Mouse (Mus musculus) liver, adult 2 months (tissue): ENCODE measurements around the gene Specc1.

Experiments
- CTCF ChIP-seq: fragments of 200-500 bp; IDR thresholded peaks from 2 replicates; pipeline ENCODE4 v1.5.1; 2011; ENCODE audit warnings: low read depth, low read length, control low read depth
- POLR2A ChIP-seq: fragments of 200-500 bp; IDR thresholded peaks from 2 replicates; pipeline ENCODE4 v1.6.1; 2011; ENCODE audit warnings: low read length, control low read depth; ENCODE audit not compliant: insufficient read depth; ENCODE audit errors: extremely low read depth

DNA sequence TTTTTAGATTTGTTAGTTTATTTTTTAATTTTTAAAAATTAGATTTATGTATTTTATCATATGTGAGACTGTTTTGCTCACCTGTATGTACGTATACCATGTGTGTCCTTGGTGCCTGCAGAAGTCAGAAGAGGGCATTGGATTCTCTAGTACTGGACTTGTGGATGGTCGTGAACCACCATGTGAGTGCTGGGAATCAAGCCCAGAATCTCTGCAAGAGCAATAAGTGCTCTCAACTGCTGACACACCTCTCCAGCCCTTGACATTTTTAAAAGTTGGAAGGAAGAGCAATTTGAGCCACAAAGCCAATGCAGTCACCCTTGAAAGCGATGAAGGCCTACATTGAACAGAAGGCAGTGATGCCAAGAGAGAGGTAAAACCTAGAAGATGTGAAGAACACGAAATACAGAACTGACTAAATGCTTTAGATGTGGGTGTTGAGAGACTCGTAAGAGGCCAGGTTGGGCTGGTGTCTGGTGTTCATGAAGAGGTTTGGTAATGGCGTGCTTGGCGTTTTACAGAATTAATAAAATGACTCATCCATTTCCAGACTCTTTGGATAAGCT lies 117.1 kb downstream of the Specc1 start:
- no peak for TF ChIP-seq CTCF
- TF ChIP-seq POLR2A, result no peak
